Mouse (Mus musculus) macrophage (primary cell): ENCODE measurements around the gene Mymx. TPM values are rescaled to one million over a fixed set of nuclear protein-coding genes. Genes with fewer than 3 reads are reported as not detected.

Source experiments
- H3K27ac ChIP-seq: fragments of 350-480 bp; formaldehyde crosslinking; 2 replicates; pipeline ENCODE4 v1.9.0; 2021
- H3K36me3 ChIP-seq: fragments of 350-480 bp; formaldehyde crosslinking; 2 replicates; pipeline ENCODE4 v1.9.0; 2021; ENCODE audit errors: inconsistent target
- H3K4me3 ChIP-seq: fragments of 350-480 bp; formaldehyde crosslinking; 2 replicates; pipeline ENCODE4 v1.9.0; 2021; ENCODE audit errors: inconsistent target
- H3K79me2 ChIP-seq: fragments of 350-480 bp; formaldehyde crosslinking; 2 replicates; pipeline ENCODE4 v1.9.0; 2021; ENCODE audit errors: inconsistent target
- WGBS: methylation state at CpG from one replicate; pipeline ENCODE4 v1.1.7; 2026; ENCODE audit warnings: inconsistent platforms; ENCODE audit not compliant: missing documents; 5-methylcytosine and 5-hydroxymethylcytosine counted together
- polyA plus RNA-seq: library from polyadenylated mRNA; stranded (reverse); fragments of 250-400 nt; gene quantifications from 3 replicates; pipeline ENCODE4 v1.2.4, GENCODE M21; 2018; ENCODE audit warnings: inconsistent platforms

Mymx gene
- polyA plus RNA-seq, 1 experiment from 2014 or later, result not detected

DNA sequence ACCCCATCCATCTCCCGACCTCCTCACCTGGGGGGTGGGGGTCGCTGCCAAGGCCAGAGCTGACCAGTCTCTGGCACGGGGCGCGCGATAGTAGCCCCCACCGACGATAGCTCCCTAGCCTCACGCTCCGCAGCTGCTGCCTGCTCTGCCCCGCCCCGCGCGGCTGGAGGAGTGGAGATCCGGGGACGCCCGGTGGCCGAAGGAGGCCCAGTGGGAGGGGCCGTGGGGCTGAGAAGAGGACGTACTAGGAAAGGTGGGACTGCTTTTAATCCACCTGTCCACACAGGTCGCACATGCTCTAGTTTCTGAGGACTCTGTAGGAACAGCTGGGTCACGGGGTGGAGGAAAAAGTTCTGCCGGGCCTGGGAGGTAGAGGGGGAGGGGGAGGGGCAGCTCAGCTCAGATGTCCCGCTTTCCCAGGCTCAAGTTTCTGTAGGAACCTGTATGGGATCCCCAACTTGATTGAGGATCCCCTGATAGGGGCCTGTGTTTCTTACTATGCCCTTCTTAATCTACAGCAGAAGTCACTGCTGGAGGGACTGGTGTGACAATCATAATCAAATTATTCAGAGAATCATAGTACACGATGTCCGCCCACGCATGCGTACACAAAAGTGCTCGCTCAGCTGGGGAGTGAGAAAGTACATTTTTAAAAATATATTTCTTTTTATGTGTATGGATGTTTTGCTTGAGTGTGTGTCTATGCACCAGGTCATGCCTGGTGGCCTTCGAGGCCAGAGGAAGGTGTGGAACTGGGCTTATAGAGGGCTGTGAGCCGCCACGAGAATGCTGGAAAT lies 2.3 kb downstream of the Mymx start, which contains the start of gene Slc29a1:
TSS of gene Slc29a1 (minus strand) at position 161 of the 797 bp plus-strand sequence.
- Histone ChIP-seq H3K79me2 (no peaks in the 10 kb centered on the region; the same call in 1 of the 2 replicates), H3K27ac (0 out of 2 replicates have a peak within 1 kb of the TSS, but pooled peaks have one; percentile 27), H3K36me3 (no peaks in the 10 kb centered on the region), H3K4me3 (no peak within 1 kb of the TSS; the same call in 1 of the 2 replicates)
- 35% methylated on average over 32 of the region's 32 CpGs for WGBS

DNA sequence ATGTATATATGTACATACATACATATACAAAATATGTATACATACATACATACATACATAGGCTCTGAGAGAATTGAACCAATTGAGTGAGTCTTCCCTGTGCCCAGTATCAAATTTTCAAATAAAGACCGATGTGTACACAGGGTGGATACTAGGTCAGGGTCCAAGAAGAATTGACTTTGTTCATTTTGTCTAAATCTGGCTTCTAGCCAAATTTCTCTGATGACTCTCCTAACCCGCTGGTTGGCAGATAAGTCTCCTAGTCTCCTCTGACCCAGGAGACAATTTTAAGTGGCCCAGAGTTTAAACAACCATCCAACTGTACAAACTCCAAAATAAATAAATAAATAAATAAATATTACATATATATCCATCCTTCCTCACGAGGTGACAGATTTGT lies 3.0 kb downstream of the Mymx start:
- Histone ChIP-seq H3K4me3 (no peak overlapping the region; the same call in 1 of the 2 replicates), H3K36me3 (no peaks in the 10 kb centered on the region), H3K79me2 (peaks cover 6% of the 10 kb centered on the region; the same call in 1 of the 2 replicates), H3K27ac (no peak overlapping the region)
- WGBS, result 77% methylated on average over 3 of the region's 3 CpGs

DNA sequence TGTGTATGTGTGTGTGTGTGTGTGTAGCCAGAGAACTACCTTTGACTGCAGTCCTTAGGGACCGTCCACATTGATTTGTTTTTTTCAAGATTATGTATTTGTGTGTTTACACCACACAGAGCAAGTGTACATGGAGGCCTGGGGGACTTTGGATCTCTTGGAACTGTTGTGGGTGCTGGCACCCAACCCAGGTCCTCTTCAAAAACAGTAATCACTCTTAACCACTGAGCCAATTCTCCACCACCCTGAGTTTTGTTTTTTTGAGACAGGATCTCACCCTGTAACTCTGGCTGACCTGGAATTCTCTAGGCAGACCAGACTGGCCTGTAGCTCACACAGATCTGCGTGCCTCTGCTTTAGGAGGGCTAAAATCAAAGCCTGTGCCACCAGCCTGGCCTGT lies 3.5 kb downstream of the Mymx start:
- 90% methylated on average over 2 of the region's 2 CpGs for WGBS
- Histone ChIP-seq H3K36me3 (no peaks in the 10 kb centered on the region), H3K4me3 (no peak overlapping the region), H3K79me2 (peaks cover 11% of the 10 kb centered on the region; the same call in 1 of the 2 replicates), H3K27ac (peak overlapping the region; percentile 27; the same call in 1 of the 2 replicates)

DNA sequence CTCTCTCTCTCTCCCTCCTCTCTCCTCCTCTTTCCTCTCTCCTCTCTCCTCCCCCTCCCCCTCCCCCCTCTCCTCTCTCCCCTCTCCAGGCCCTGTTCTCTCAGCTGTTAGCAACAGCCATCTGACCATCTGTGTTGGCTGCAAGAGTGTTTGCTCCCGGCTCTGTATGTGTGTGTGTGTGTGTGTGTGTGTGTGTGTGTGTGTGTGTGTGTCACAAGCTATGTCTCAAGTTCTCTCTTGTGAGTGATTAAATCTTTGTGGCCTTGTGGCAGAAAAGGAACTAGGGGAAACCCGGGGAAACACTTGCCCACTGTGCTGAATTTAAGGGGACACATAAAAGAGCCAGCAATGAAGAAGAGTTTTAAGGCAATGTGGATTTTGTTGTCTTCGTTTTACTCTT lies 4.1 kb downstream of the Mymx start:
- H3K4me3 ChIP-seq, result no peak overlapping the region
- peak overlapping the region; percentile 27; the same call in 1 of the 2 replicates for H3K27ac ChIP-seq
- H3K79me2 ChIP-seq, result peaks cover 16% of the 10 kb centered on the region; the same call in 1 of the 2 replicates
- WGBS, result 10% methylated on average over 2 of the region's 3 CpGs
- no peaks in the 10 kb centered on the region for H3K36me3 ChIP-seq

DNA sequence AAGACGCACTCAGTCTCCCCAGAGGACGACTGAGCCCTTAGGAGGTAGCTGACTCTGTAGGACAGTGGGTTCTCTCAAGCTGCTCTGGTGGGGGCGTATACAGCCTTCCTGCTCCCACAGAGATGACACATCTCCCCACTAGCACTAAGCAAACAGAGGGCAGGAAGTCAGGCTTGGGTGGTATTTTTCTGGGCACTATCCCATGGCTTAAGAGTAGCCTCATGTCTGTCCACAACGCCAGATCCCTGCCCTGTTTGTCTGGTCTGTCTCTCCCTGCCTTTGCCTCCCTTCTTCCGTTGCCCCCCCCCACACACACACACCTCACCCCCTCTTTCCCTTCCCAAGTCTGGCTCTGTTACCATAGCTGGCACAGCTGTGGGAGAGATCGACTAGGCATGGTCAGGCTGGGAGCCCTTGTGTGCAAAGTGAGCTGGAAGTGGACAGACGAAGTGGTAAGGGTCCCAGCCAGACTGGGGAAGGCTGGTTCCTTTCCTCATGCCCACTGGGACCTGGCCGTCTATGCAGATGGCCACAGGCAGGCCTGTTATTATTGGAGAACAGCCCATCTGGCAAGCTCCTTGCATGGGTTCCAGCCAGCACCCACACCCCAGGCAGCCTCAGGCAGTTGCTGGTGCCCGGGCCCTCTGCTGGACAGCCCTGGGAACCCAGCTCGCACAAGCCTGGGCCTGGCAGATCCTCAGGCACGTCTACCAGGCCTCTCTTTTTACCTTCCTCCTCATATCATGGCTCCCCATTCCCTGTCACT lies 5.1 kb downstream of the Mymx start:
- peak overlapping the region; percentile 21; the same call in 1 of the 2 replicates for H3K27ac ChIP-seq
- no peak overlapping the region for H3K4me3 ChIP-seq
- no peaks in the 10 kb centered on the region for H3K36me3 ChIP-seq
- H3K79me2 ChIP-seq, result peaks cover 17% of the 10 kb centered on the region; the same call in 1 of the 2 replicates
- 45% methylated on average over 11 of the region's 11 CpGs for WGBS

DNA sequence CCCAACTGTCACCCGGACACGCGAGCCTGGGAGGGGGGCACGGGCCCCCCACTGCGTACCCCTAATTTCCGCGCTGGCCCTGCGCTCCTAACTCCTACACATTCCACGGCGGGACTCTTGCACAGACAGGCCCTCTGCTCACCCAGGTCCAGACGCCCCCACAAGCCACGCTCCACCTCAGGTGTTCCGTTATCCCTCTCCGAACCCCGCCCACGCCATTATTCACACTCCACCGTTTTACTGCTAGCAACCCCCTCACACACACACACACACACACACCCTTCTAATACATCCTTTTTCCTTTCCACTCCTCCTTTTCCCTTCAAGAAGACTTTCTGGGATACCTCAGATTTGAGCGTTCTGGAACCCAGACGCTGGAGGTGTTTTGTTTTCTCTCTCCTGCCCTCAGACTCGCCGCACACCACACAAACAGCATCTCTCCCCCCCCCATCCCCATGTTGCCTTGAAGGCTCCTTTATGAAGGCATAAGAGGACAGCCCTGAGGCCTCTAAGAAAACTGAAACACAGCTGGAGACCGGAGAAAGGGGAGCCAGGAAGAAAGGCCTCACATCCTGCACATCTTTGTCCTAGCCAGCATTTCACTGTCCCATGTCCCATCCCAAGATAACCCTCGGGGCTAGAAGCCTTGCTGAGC lies 6.0 kb downstream of the Mymx start:
- 29% methylated on average over 21 of the region's 23 CpGs for WGBS
- H3K27ac ChIP-seq, result no peak overlapping the region
- peak overlapping the region; percentile 58; the same call in 1 of the 2 replicates for H3K4me3 ChIP-seq
- H3K36me3 ChIP-seq, result no peaks in the 10 kb centered on the region
- H3K79me2 ChIP-seq, result peaks cover 22% of the 10 kb centered on the region; the same call in 1 of the 2 replicates

DNA sequence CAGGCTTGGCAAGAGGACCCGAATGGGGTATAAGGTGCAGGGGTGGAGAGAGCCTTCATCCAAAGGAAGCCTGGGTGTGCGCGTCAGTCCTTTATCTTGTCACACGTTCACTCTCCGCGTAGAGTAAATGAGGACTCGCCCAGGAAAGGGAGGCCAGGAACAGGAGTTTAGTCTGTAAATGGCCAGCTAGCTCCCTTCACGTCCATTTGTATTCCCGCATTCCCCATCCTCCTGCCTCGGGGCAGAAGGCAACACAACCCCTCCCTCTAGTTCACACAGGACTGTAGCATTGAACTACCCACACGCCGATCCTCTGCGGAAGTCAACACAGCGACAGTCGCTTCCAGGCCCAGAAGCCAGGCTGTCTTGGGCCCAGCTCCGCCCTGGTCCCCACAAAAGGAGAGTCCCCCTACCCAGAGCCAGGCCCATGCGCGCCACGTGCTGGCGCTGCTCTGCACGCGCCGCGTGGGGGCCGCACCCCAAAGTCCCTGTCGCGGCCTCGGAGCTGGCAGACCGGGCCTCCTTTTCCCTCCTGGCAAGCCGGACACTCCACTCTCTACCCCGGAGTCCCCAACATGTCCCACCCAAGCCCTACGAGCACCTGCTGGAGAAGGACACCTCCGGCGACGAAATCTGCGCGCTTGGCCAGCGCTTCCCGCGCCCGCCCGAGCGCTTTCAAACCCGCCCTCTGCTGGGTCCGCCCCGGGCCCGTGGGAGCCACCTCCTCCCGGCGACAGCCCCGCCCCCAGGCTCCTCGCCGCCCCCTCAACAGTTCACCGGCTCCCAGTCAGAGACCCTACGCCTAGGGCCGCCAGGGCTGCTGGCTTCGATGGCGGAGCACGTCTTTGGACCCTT lies 6.8 kb downstream of the Mymx start:
- H3K27ac ChIP-seq, result 0 out of 2 replicates have a peak overlapping the region, but pooled peaks have one; percentile 12
- peaks cover 22% of the 10 kb centered on the region; the same call in 1 of the 2 replicates for H3K79me2 ChIP-seq
- WGBS, result under 1% methylated on average over 58 of the region's 58 CpGs
- peak overlapping the region; percentile 58 for H3K4me3 ChIP-seq
- H3K36me3 ChIP-seq, result peaks cover under 1% of the 10 kb centered on the region; the same call in 1 of the 2 replicates

DNA sequence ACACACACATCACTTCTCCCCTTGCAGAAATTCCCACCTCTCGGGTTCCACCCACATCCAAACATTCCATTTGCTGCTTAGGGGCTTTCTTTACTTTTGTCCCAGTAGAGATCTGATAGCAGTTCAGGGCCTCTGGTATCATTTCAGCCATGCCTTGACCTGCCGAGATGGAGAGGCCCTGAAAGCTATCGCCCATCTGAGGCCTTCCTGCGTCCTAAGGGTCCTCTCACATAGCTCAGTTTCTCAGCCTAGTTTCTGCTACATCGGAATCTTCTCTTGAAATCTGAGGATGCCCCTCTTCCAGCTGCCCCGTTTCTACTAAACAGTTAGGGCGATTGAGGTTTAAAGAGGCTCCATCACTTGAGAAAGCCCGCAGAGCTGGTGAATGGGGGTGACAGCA lies 7.7 kb downstream of the Mymx start:
- peaks cover 10% of the 10 kb centered on the region for H3K36me3 ChIP-seq
- no peak overlapping the region for H3K27ac ChIP-seq
- peaks cover 22% of the 10 kb centered on the region; the same call in 1 of the 2 replicates for H3K79me2 ChIP-seq
- WGBS, result 69% methylated on average over 8 of the region's 8 CpGs
- peak overlapping the region; percentile 58; the same call in 1 of the 2 replicates for H3K4me3 ChIP-seq

DNA sequence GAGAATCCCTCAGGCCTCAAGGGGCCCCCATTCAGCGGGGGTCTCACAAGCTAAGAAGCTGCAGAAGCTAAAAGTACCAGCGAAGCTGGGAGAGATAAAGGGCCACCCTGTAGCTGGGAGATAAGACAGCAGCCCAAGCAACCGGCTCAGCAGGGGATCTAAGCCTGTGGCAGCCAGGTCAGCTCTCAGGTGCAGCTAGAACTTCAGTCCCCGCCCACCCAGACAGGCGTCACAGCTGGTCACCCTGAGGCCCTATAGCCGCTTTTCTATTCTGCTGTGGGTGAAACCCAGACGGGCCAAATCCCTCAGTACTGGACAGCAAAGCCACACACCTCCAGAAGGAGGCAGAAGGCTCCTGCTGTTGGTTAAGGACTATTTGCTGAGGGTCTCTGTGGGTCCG lies 8.4 kb downstream of the Mymx start:
- Histone ChIP-seq H3K4me3 (no peak overlapping the region), H3K36me3 (peaks cover 17% of the 10 kb centered on the region), H3K27ac (no peak overlapping the region), H3K79me2 (peaks cover 22% of the 10 kb centered on the region; the same call in 1 of the 2 replicates)
- WGBS, result 83% methylated on average over 8 of the region's 8 CpGs

DNA sequence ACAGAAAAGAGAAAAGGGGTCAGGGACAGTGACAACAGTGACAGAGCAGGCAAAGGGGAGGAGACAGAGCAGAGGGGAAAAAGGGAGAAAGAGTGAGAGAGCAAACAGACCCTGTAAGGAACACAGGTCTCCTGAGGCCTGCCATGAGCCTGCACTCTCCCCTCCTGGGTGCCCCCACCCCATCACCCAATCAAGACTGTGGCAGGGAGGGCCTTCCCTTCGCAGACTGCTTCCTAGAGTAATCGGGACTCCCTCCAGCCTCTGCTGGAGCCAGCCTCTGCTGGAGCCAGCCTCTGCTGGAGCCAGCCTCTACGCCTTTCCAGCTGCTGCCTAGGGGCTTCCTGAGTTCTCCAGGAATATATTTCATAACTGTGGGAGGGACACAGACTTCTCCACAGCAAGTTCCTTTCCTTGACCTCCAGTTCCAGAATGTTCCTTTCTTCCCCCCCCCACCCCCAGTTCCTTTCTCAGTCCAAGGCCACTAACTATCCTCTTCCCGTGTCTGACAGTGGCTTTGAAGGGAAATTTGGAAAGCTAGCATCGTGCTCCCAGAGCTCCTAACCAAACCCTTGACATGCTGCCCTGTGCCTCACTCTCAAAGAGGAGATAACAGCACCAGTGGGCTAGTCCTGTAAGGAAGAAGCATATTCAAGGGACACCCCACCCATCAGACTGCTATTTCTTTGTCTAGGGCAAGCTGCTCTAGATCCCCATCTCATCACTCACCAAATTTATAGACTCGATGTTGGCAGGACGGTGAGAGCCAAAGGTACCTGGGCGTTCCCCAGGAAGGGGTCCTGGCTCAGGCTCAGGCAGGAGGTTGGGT lies 9.1 kb downstream of the Mymx start:
- Histone ChIP-seq H3K27ac (no peak overlapping the region), H3K36me3 (peaks cover 22% of the 10 kb centered on the region), H3K4me3 (no peak overlapping the region), H3K79me2 (peaks cover 22% of the 10 kb centered on the region; the same call in 1 of the 2 replicates)
- WGBS, result 65% methylated on average over 8 of the region's 8 CpGs

DNA sequence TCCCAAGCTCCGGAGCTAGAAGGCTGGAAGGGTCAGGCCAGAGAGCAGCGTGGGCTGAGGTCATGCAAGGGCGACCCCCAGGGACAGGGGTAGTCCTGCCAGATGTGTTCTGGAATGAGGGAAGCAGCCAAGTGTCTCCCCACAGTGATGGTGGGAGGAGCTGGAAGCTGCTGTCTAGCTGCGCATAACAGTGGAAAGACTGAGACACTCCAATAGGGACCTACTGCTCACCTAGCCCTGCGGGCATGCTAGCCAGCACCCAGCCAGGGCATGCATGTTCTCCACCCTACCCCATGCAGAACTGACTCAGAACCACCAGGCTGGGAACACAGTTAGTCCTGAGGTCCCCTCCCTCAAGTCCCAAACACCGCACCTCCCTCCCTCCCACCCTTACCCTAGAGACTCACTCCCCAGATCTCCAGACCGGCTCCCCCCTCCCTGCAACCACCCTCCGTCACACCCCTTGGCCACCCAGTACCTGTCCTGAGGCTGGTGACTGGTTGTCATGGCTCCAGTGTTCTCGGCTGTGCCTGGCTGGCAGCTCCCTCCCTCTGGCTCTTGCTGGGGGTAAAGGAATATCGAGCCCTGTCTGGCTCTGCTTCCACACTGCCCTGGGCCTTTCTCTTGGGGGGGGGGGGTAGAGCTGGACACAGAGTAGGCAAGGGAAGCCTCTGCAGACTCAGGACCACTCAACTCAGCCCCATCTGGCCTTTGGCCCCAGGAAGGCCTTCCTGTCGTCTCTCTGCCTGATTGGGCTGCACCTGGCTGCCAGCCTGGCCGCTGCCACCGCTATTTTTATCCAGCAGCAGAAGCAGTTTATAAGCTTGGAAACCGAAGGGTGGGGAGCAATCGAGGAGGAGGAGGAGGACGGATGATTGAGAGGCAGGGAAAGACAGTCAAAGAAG lies 9.9 kb downstream of the Mymx start:
- 60% methylated on average over 16 of the region's 16 CpGs for WGBS
- no peak overlapping the region for H3K27ac ChIP-seq
- peaks cover 22% of the 10 kb centered on the region; the same call in 1 of the 2 replicates for H3K79me2 ChIP-seq
- no peak overlapping the region for H3K4me3 ChIP-seq
- H3K36me3 ChIP-seq, result peaks cover 22% of the 10 kb centered on the region

DNA sequence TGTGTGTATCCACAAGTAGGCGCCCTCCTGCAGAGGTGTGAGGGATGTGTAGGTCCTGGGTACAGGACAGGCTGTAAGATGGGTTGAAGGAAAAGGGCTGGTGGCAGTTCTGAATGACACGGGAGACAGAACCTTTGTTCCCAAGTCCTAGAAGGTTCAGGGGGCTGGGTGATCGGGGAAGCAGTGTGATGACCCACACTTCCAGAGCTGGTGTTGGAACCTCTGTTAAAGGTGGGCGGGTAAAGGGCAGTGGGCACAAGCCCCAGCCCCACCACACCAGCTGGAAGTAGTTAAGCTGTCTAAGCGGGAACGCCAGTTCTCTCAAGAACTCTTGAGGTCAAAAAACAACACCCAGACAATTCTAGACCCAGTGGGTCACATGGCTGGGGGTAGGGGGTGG lies 11.5 kb downstream of the Mymx start:
- 99% methylated on average over 6 of the region's 6 CpGs for WGBS
- Histone ChIP-seq H3K79me2 (peaks cover 22% of the 10 kb centered on the region; the same call in 1 of the 2 replicates), H3K4me3 (no peak overlapping the region), H3K27ac (no peak overlapping the region), H3K36me3 (peaks cover 22% of the 10 kb centered on the region)
